Mouse (Mus musculus): Measurements from ENCODE around the gene Kif9. TPM values are rescaled to one million over a fixed set of nuclear protein-coding genes. Genes with fewer than 3 reads are reported as not detected.
A peak's percentile ranks its signal among the peaks of the same experiment; 100 is the strongest.

The Kif9 gene
- total RNA-seq, 1 experiment from 2014 or later, result 5.4 TPM

DNA sequence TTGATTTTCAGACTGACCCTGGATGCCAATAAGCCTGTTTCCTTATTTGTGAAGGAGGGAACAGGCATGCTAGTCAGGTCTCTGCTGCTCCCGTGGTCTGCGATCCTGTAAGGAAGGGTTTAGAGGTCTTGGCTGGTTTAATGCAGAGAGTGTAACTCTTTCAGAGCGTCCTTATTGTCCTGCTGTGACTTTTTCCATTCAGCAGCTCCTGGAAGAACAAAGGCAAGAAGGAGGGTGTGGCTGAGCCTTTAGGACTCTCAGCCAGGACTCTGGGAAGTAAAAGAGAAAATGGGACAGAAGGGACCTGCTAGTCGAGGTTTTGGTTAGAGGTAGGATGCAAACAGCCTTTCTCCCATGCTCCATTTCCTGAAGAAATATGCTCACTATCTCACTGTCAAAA lies 12.1 kb downstream of the Kif9 start:
- ATAC-seq (replicated peaks; ENCODE audit: insufficient number of reproducible peaks, low FRiP score, low TSS enrichment, poor library complexity, severe bottlenecking), result no peak

DNA sequence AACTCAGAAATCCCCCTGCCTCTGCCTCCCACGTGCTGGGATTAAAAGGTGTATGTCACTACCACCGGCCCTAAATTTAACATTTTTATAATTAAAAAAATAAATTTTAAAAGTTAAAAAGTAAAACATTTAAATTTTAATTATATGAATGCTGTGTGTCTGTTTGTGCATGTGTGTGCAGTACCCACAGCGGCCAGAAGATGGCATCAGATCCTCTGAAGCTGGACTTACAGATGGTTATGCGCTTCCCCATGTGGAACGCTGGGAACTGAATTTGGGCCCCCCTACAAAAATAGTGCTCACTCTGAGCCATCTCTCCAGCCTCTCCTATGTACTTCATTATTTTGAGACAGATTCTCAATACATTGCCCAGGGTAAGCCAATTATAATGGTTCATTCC lies 14.2 kb downstream of the Kif9 start:
- ATAC-seq (replicated peaks; ENCODE audit: insufficient number of reproducible peaks, low FRiP score, low TSS enrichment, poor library complexity, severe bottlenecking), result no peak

GRCm38 (mm10) chr9:110525737-110526136 lies 49.0 kb downstream of the Kif9 start:
- ATAC-seq (replicated peaks; ENCODE audit: insufficient number of reproducible peaks, low FRiP score, low TSS enrichment, poor library complexity, severe bottlenecking), result peak; percentile 79

DNA sequence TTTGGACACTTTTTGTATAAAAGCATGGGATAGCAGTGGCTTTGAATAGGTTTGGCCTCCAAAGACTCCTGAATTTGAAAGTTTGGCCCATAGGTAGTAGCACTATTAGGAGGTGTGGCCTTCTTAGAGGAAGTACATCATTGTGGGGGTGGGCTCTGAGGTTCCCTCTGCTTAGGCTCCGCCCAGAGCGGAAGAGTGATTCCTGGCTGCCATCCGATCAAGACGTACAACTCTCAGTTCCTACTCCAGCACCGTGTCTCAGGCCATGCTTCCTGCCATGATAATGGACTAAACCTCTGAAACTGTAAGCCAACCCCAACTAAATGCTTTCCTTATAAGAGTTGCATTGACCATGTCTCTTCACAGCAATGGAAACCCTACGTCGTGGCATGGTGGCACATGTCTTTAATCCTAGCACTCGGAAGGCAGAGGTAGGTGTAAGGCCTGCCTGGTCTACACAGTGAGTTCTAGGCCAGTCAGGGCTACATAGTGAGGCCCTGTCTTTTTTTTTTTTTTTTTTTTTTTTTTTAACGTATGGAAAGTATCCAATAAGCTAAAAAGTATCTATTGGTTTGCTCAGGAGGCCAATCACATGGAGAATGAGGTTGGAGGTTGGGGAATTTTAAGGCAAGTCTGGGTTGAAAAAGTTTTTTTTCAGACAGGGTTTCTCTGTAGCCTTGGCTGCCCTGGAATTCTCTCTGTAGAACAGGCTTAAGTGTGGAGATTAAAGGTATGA lies 52.4 kb downstream of the Kif9 start:
- no peak for ATAC-seq (replicated peaks; ENCODE audit: insufficient number of reproducible peaks, low FRiP score, low TSS enrichment, poor library complexity, severe bottlenecking)

DNA sequence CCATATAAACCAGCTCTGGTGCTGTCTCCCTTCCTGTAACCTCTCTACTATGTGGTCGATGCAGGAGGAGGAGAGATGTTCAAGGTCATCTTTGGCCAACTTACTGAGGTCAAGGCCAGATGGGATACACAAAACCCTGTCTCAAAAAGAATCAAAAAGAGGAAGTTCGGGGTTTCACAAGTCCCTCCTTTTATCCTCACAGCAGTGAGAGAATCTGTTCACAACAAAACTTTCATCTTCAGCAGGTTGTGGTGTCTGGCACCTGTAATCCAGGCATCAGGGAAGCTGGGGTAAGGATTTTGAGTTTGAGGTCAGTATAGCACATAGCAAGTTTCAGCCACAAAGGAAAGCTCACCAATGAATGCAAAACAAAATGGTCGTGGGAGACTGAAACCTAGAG lies 53.9 kb downstream of the Kif9 start:
- ATAC-seq (replicated peaks; ENCODE audit: insufficient number of reproducible peaks, low FRiP score, low TSS enrichment, poor library complexity, severe bottlenecking), result no peak

DNA sequence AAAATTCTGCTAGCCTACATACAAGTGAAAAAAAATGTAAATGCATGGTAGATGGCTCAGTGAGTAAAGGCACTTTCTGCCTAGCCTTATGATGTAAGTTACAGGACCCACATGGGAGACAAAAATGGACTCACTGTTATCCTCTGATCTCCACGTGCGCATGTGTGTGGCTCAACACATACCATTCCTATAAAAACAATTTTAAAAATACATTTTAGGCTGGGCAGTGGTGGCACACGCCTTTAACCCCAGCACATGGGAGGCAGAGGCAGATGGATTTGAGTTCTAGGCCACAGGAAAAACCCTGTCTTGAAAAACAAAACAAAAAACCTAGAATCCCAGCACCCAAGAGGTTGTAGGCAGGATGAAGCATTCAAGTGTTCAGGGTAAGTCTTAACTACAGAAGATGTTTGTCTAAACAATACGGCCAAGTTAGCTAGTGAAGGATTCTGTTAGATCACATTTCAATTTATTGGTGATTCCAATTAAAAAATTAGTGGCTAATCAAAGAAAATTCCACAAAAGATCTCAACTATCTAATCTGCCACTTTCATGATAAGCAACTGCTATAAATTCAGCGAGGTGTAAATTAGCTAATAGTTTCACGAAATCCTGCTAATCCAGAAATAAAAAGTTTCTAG lies 54.5 kb downstream of the Kif9 start:
- no peak for ATAC-seq (replicated peaks; ENCODE audit: insufficient number of reproducible peaks, low FRiP score, low TSS enrichment, poor library complexity, severe bottlenecking)

- ATAC-seq (replicated peaks; ENCODE audit: insufficient number of reproducible peaks, low FRiP score, low TSS enrichment, poor library complexity, severe bottlenecking), result peak; percentile 84
Observed at GRCm38 (mm10) chr9:110531914-110532489, 55.2 kb downstream of the Kif9 start.

- ATAC-seq (replicated peaks; ENCODE audit: insufficient number of reproducible peaks, low FRiP score, low TSS enrichment, poor library complexity, severe bottlenecking), result no peak
Observed at GRCm38 (mm10) chr9:110532538-110533291, 56.0 kb downstream of the Kif9 start, which contains the start of gene Setd2. Gene Setd2 (plus strand): TSS chr9:110532597.

DNA sequence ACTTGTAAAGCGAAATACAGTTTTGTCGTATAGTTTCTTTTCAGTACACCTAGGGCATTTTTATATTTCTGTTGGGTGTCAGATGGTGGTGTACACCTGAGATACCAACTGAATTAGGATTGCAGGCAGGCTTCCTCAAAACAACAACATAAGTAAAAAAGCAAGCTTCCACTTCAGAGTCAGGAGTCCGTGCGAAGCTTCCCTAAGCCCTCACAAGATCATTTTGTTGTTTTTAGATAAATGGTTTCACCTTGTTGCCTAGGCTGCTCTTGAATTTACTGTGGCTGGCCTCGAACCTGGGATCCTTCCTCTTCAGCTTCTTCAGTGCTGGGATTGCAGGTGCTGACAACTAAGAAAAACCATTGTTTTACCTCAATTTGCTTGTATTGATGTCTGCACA lies 56.9 kb downstream of the Kif9 start:
- ATAC-seq (replicated peaks; ENCODE audit: insufficient number of reproducible peaks, low FRiP score, low TSS enrichment, poor library complexity, severe bottlenecking), result no peak

DNA sequence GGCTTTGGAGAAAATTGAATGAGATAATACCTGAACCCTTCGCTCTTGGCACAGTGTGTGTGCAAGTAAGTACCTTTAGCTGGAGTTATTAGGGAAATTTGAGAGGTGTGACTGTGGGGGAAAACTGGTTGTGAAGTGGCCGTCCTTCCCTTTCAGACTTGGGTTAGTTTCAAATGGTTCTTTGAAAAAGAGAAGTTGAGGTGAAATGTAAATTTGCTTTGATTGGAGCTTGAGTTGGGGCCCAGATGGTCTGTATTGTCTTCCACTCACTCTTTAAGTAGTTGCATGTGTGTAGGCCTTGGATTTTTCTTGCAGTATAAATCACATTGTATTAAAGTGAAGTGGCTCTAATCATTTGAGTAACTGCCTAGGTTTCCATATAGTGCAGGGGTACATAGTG lies 58.4 kb downstream of the Kif9 start:
- ATAC-seq (replicated peaks; ENCODE audit: insufficient number of reproducible peaks, low FRiP score, low TSS enrichment, poor library complexity, severe bottlenecking), result no peak

DNA sequence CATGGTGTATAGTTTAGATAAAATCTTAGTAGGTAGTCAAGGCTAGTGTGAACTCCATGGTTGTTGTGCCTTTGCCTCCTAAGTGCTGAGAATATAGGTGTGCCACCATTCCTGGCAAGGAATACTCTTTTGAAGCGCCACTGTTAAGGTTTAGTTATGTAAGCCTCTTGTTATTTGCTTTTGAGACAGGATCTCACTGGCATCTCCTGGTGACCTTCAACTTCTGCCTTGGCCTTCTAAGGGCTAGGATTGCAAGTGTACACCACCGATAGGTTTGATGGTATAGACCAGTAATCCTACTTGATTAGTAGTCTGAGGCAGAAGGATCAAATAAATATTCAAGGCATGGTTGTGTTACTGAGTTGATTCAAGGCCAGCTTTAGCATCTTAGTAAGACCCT lies 59.9 kb downstream of the Kif9 start:
- ATAC-seq (replicated peaks; ENCODE audit: insufficient number of reproducible peaks, low FRiP score, low TSS enrichment, poor library complexity, severe bottlenecking), result no peak

DNA sequence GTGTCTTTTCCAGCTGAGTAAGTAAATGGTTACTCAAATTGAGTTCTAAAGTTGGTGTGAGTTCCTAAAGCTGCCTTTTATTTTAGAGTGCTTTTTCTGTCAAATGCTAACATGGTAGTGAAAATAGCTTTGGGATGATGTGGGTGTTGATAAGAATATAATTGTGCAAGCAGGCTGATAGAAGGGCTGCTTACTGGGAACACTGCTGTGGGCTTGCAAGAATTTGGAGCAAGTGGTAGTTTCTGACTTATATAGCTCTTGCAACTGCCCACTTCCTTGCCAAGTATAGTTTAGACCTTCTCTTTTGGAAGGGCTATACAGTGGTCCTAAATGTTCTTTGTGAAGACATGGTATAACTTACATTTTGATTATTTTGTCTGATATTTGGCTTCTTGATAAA lies 61.8 kb downstream of the Kif9 start:
- ATAC-seq (replicated peaks; ENCODE audit: insufficient number of reproducible peaks, low FRiP score, low TSS enrichment, poor library complexity, severe bottlenecking), result no peak

DNA sequence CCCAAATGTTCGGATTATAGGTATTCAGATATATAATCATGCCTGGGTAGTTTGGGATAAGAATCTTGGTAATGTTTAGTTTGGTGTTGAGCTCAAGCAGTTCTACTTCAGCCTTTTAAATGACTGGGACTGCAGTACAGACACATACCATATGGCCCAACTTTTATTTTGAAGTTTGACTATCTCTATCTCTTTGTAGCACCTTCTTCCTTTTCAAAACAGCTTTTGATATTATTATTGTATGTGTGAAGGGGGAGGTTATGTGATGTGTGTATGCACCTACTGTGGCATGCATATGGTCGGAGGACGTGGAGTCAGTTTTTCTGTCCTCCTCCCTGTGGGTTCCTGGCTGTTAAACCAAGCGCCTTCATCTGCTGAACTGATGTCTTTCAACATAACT lies 65.2 kb downstream of the Kif9 start:
- ATAC-seq (replicated peaks; ENCODE audit: insufficient number of reproducible peaks, low FRiP score, low TSS enrichment, poor library complexity, severe bottlenecking), result no peak; the same call in 1 of the 2 replicates

DNA sequence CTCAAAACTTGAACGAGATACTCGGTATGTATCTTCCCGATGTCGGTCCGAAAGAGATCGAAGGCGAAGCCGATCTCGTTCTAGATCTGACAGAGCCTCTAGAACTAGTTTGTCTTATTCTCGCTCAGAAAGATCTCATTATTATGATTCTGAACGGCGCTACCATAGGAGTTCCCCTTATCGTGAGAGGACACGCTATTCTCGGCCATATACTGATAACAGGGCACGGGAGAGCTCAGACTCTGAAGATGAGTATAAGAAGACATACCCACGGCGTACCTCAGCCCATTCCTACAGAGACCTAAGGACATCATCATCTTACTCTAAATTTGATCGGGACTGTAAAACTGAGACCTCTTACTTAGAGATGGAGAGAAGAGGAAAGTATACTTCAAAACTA lies 71.5 kb downstream of the Kif9 start:
- ATAC-seq (replicated peaks; ENCODE audit: insufficient number of reproducible peaks, low FRiP score, low TSS enrichment, poor library complexity, severe bottlenecking), result no peak

DNA sequence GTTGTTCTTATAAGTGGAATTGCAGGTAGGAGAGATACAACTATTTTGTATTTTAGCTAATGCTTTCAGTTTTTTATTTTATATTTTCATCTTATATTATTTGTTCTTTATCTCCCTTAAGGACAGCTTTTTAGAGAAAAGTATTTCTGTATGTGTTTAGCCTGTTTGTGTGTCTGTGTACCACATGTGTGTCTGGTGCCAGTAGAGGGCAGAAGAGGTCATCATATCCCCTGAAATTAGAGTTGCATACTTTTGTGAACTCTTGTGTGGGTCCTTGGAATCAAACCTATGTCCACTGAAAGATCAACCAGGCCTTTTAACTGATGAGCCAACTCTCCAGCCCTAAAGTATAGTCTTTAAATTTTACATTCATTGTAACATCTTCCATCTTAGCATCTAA lies 91.6 kb downstream of the Kif9 start:
- no peak for ATAC-seq (replicated peaks; ENCODE audit: insufficient number of reproducible peaks, low FRiP score, low TSS enrichment, poor library complexity, severe bottlenecking)

Other genes with a start within 250 kb of the Kif9 start
- gene Cspg5, start 233.2 kb upstream of the Kif9 start, total RNA-seq (2017), result 1.2 to 1.5 TPM in 2 of 3 replicates, not detected in the other
- 1.7 to 7.1 TPM (median 6.1 TPM) in 3 replicates for gene Elp6, start 171.8 kb upstream of the Kif9 start, total RNA-seq (2017)
- 9.0 to 22.1 TPM (median 12.4 TPM) in 3 replicates for gene Scap, start 143.7 kb upstream of the Kif9 start, total RNA-seq (2017)
- gene Ptpn23, start 68.7 kb upstream of the Kif9 start, total RNA-seq (2017), result 5.8 to 10.3 TPM (median 7.0 TPM) in 3 replicates
- gene Ngp, start 57.2 kb upstream of the Kif9 start, total RNA-seq (2017), result 1.2 TPM in 1 of 3 replicates, not detected in the others
- gene Klhl18, start 264 bp upstream of the Kif9 start, total RNA-seq (2017), result 18.9 to 29.8 TPM (median 24.5 TPM) in 3 replicates
- 253 to 368 TPM (median 266 TPM) in 3 replicates for gene Setd2, start 55.6 kb downstream of the Kif9 start, total RNA-seq (2017)
- 5.9 to 10.5 TPM (median 9.9 TPM) in 3 replicates for gene Nradd, start 147.5 kb downstream of the Kif9 start, total RNA-seq (2017)
- gene Nbeal2, start 177.2 kb downstream of the Kif9 start, total RNA-seq (2017), result 63.7 to 114 TPM (median 92.9 TPM) in 3 replicates
- 162 to 274 TPM (median 251 TPM) in 3 replicates for gene Ccdc12, start 179.5 kb downstream of the Kif9 start, total RNA-seq (2017)

Data from monocyte, adult 5-6 weeks (primary cell).